Mouse (Mus musculus) erythroid progenitor cell, adult 5-6 weeks (primary cell): Measurements from ENCODE around the gene Zfp131. TPM values are rescaled to one million over a fixed set of nuclear protein-coding genes. Genes with fewer than 3 reads are reported as not detected.

Experiments
- ATAC-seq: replicated peaks from 2 replicates; pipeline ENCODE4 v1.8.0; 2016; ENCODE audit warnings: moderate number of reproducible peaks, mild to moderate bottlenecking, moderate TSS enrichment, inconsistent platforms; ENCODE audit not compliant: poor library complexity, low FRiP score, severe bottlenecking
- total RNA-seq, 2 experiments: library from RNA; stranded (forward) in 1 of 2; stranded (reverse) in 1 of 2; fragments of 150-400 nt in 1 of 2; fragments of 186-747, 209-891 nt in 1 of 2; gene quantifications; 2 replicates each; pipeline versions ENCODE4 v1.2.3 to v1.2.4; 2015 to 2017; ENCODE audit warnings: low replicate concordance in 2 of 2

Gene Zfp131
- total RNA-seq, 2 experiments from 2014 or later, result 41.3 to 49.9 TPM

DNA sequence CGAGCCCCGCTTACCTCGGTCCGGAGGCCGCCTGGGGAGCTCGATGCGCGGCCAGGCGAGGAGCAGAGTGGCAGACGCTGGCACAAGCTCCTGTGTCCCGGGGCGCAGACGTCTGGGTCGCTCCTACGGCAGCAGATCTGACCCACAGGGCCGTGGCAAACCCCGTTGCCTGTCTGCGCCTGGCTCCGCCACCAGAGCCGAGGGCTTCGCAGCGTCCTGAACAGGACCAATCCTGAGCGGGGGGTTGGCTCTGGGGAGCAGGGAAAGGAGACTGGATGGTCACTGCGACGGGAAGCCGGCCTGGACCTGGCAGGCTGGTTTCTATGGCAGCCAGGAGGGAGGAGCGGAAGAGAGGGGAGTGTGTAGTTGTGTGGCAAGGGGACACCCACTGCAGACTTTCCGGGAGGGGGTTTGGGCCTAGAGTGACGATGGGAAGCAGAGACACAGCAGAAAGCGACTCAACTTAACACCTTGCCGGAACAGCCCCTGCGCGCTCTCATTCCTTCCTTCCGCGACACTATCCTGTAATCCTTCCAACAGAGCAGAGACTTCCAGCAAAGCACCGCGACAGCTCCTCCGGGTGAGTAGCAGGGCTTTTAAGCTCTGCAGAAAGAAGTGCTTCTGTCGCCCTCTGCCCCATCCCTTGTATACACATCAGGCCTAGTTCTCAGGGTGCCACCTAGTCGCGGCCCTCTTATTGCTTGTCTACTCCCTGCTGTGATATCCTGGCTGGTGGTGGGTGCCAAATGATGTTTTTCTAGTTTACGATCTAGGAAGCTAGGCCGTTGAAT lies 34.8 kb downstream of the Zfp131 start, which contains the start of gene Nim1k:
Gene Nim1k, minus strand, starts transcription at position 202 of the 791 bp plus-strand sequence.
- 0 out of 2 replicates have a peak, but pooled peaks have one; percentile 14 for ATAC-seq

DNA sequence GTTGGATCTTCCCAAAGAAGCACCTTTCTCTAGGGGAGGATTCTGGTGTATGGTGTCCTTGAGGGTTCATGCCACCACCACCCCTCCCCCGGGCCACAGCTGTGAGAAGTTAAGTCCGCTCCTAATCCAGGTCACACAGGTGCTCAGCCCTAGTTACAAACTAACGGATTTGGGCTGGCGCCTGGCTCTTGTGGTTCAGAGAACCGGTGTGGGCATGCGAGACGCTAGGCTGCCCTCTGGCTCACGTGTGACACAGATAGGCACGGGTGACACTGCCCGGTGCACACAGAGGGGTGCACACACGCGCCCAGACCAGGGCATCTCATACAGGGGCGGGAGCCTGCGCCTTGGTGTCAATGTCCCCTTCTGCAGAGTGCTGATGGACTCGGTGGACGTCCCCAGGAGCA lies 35.5 kb downstream of the Zfp131 start:
- no peak; the same call in 1 of the 2 replicates for ATAC-seq

DNA sequence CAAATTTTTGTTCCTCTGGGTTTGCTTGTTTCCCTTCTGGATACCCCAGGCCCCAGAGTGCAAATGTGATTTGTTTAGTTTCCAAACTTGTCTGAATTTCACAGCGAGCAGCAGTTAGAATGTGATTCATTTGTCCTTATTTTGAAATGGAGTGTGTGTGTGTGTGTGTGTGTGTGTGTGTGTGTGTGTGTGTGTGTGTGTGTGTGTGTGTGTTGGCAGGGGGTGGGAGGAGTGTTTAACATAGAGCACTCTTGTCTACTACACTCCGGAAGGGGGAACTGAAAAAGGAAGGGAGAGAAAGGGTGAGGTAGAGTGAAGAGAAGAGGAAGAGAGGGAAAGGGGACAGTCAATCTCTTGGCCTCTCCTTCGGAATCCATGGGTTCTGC lies 36.1 kb downstream of the Zfp131 start:
- no peak for ATAC-seq

- ATAC-seq, result no peak
Measured at GRCm38 (mm10) chr13:119753859-119754634, 36.6 kb downstream of the Zfp131 start.

- ATAC-seq, result no peak
Measured at GRCm38 (mm10) chr13:119746930-119747329, 43.8 kb downstream of the Zfp131 start.

GRCm38 (mm10) chr13:119743470-119743869 lies 47.2 kb downstream of the Zfp131 start:
- ATAC-seq, result no peak

GRCm38 (mm10) chr13:119742711-119743415 lies 47.8 kb downstream of the Zfp131 start:
- no peak for ATAC-seq

DNA sequence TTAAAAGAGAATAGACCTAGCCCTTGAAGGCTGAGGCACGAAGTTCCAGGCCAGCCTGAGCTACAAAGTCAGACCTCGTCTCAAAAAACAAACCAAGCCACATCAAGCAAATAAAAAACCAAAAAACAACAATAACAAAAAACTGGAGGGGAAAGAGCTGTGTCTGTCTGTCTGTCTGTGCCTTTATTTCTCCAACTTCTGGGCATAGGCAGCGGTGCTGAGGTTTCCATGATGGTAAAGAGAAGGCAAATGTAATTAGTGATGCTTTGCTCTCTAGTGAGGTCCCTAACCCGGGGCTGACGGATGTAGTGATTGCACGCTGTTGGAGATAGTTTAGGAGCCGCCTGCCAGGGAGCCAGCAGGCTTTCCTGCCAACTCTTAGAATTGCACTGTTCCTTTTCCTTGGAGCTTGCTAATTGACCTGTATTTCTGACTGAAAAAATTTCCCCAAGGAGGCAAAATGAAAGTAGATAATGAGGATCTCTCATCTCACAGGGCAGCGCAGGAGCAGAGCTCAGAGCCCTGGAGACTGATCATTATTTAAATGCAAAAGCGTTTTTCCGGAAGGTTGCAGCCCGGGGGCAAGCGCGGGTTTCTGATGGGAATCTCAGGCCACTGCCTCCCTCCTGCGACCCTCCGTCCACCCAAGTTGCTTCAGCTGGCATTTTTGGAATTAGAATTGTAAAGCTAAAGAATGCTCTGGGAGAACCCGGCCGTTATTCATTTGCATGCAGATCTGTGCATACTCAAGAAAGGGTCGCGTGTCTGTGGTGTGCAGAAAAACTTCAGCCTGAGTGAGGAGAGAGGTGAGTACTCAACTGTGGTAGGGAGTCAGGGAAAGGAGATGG lies 49.1 kb downstream of the Zfp131 start:
- ATAC-seq, result no peak

- ATAC-seq, result no peak
Measured at GRCm38 (mm10) chr13:119731448-119731847, 59.2 kb downstream of the Zfp131 start.

DNA sequence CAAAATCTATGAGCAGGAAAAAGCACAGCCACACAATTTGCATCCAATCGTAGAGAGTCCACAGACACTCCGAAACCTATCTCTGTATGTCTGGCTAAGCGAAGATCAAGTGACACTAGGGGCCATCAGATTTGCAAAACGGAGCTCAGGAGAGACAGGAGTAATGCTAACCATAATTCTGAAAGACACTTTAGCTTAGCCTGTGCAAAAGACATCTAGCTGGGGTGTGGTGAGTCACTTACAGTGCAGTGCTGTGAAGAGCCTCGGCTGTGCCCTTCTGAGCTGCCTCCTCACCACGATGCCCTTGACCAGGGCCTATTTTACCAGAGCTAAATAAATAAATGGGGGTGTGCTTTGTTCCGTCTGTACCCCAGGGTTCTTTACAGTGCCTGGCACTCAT lies 61.3 kb downstream of the Zfp131 start:
- no peak for ATAC-seq

DNA sequence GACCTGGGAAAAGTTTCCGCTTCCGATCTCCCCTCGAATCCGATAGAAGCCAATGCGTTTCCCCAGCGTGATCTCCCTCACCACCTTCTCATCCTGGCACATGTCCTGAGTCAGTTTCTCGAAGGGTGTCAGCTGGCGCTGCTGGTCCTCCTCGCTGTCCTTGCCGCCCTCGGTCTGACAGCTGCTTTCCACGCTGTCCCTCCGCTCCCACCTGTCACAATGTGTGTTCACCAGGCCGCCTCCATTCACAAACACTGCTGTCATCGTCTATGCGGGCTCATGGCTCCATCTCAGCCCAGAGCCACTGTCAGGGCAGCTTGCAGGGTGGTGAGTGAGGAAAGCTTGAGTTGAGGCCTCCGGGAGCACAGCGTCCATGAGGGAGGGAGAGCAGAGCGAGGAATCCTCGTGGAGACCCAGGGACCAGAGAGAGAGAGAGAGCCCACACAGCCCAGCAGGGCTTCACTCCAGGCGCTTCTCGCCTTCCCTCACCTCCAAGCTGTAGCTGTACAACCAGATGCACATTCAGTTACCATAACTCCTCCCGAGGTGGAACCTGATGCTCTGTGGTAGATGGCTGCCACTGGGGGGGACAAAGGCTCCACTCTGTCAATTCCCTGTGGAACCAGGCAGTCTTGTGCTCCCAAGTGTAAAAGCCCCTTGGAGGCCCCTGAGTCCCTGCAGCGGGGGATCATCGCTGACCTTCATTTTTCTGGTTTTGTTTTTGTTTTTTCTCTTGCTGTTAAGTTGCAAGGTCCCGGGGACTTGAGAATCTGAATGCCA lies 62.9 kb downstream of the Zfp131 start:
- ATAC-seq, result no peak

GRCm38 (mm10) chr13:119724541-119724940 lies 66.1 kb downstream of the Zfp131 start:
- no peak for ATAC-seq

DNA sequence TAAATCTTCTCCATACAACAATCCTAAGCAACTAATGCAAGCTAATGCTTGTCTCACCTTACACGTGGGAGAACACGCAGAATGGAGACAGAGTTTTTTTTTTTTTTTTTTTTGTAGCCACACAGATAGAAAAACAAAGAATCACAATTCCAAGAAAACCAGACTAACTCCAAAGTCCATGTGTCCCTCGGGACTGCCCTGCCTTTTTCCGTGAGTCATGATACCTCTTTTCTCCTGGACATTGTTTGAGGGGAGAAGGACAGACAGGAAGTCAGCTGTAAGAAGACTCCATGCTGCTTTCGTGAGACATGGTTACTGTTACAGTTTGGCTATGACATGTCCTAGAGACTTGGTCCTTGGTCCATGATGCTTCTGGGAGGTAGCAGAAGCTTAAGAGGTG lies 67.3 kb downstream of the Zfp131 start:
- no peak for ATAC-seq

DNA sequence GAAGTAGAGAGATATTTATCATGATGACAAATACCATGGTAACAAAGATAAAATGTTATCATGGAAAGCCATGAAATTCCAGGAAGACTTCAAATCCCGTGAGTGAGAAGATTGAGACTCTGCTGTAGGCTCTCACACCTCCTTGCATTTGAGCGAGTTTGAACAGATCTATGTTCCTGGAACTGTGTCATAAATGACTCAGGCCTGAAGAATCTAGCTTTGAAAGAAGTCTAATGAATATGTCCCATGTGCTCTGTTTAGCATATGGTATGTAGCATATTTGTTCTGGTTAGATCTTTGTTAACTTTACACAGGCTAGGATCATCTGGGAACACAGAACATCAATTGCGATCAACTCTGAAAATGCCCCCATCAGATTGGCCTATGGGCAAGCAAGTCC lies 68.2 kb downstream of the Zfp131 start:
- no peak for ATAC-seq

DNA sequence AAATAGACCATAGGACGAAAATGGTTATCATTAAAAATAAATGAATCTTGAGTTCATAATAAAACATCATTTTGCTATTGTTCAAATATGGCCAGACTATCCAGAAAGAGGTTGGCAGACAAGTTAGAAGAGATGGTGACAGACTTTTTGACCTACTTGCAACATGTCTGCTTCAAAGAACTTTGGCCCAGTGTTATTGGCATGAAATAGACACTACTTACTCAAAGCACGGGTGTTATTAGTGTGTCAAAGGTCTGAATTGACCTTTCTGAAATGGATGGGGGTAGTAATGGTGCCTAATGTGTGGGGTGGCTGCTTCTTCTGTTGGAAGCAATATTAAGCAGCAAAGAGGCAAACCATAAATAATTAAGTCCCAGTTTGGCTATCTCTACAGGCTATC lies 74.6 kb downstream of the Zfp131 start:
- ATAC-seq, result no peak
